Mouse (Mus musculus) urinary bladder, postnatal 36 days (tissue): ENCODE data around the gene Urb1.
A peak's percentile ranks its signal among the peaks of the same experiment; 100 is the strongest.
"Not testable (repeated sequence)": the region's sequence is repeated elsewhere in the genome, so short reads cannot be mapped to it uniquely, and the experiment has no call there.

Experiments
- DNase-seq, 2 experiments: peaks; one replicate each; pipeline ENCODE4 v3.0.0; 2022; ENCODE audit warnings: low spot score in 2 of 2, mixed read lengths in 1 of 2

Urb1 gene

DNA sequence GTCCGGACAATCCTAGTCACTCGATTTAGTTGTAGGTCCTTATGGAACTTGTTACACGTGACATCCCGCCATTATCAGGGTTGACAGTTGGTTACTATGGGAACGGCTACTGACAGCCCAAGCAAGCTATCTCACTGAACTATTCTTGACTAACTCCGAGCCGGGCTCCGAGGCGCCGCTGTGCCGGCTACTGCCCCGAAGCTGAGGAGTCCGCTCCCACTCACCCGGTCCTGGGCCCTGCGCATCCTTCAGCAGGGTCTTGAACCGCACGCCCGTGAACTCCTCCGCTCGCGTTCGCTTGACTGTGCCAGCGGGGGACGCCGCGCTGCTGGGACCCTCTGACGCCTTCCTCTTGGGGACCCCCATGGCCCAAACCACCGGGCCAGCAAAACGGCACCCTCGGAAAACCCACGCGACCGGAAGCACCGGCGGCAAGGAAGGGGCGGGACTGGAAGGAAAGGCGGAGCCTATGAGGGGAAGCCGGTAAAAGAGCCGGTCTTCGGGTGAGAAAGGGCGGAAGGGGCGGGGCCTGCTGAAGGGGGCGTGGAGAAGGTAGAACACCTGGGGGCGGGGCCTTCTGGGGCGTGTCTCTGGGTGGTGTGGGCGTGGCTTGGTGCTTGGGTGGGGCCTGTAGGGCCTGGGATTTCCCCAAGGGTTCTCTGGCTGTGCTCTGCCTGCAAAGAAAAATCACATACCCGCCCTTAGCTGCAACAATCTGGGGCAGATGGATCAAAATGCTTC is at the start of gene Urb1:
Urb1 (minus strand) TSS at position 439 of the 741 bp plus-strand sequence.
- DNase-seq, result peak; percentile 100

DNA sequence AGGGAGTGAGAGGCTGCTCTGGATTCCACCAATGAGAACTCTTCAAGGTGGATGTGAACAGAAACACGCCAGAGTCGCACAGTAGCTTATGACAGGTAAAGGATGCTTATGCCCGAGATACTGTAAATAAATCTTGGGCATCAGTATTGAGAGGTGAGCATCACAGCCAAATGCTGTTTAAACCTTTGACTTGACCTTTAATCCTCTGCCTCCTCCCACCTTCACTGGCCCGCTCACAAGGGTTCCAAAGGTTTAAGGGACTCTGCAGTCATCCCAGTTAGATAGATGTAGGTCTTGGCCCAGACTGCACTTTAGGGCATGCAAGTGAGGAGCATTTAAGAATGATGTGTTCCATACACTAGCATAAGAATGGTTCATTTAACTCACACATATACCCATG is 48.0 kb upstream of the Urb1 start:
- no peak for DNase-seq

DNA sequence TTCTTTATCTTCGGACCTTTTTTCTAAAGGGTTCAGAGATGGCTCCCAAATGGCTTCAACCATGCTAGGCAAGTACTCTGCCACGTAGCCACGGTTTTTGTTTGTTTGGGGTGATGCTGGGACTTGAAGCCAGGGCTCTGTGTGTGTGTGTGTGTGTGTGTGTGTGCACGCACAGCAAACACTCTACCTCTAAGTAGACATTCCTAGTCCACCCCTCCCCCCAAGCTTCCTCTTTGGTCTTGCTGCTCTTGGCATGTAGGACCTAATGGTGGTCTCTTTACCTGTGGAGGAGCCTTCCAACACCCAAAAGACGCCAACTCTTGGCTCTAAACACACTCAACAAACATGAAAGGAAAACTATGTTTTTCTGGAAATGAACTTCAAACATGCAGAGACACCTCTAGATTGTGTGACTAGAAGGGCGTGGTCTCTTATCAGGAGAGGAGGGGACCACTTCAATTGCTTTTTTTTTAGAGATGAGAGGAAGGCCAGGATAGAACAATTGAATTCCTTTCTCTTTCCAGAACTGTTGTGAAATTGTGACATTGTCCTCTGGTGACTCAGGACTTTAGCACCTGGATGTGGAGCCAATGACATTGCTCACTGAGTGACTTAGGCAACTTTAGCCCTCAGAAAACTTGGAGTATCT is 46.5 kb upstream of the Urb1 start:
- DNase-seq, result no peak

DNA sequence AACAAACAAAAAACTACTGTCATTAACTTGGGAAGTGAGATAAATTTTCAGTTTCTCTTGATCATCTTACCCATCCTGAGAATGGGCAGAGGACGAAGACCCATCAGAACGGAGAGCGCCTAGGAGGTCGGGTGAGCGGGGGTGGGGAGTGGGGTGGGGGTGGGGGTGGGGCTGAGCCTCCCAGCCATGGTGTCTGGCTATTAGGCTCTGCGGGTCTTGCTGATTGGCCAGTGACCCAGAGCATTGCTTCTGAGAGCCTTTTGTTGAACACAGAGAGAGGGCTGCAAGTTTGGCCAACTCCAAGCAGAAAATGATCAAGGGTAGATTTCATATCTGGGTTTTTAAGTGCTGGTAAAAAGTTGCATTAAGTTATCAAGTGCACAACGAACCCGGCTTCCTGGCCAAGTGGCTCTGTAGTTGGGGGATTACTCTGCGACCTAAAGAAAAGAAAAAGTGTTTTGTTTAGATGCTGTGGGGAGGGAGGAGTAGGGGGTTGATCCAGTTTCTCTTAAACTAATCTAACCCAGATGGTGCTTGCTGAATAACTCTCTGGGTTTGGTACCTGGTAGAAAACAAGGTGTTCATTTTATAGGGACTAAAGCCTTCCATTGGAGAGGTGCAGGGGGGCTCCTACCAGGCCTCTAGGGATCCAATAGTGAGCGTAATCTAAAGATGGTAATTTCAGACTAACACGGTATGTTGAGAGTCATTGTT is 41.6 kb upstream of the Urb1 start:
- no peak for DNase-seq

DNA sequence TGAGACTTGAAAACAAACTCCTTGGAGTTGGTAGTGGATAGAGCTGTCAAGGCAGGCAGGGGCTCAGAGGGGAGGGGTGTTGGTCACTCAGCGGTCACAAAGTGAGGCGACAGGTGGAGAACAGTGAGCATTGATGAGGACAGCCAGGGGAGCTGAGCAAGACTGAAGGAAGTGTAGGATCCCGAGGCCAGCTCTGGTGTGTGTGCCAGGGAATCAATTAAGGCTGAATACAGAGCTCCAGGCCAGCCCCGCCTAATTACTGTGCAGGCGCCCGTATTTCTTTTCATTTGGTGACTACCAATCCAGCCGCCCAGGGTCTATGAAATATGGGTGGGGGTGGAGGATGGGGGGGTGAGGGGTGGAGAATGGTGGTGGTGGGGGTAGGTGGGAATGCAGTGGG is 40.7 kb upstream of the Urb1 start:
- no peak for DNase-seq

DNA sequence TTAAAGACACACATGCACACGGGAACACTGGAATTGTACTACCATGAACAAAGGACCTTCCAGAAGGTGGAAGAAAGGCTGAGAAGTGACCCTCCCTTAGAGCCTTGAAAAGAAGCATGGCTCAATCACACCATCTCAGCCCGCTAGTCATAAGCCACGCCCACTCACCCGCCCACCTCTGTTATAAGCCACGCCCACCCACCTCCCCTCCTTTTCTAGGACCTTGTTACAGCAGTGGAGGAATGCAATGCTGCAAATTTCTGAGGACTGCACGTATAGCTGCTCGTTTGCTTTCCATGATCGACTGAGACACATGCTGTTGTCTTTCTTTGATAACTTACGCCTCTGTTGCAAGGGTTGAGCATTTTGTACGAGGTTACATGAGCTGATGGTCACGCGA is 39.0 kb upstream of the Urb1 start:
- DNase-seq, result no peak

DNA sequence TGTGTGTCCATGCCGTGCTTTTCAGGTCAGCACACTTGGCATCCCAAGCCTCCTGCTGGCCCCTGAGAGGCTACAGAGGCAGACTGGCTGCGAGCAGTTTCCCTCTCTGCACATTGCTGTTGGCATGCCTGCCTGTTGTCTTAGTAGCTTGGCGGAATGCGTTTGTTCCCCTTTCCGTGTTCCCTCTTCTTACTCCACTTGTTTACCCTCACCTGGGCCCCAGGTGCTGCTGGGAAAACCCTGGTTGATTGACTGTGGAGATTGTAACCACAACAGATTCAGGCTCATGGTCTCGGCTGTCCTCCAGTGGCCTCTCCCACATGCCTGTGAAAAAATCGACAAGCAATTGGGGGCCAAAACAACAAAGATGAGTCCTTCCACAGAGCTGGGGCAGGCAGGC is 38.5 kb upstream of the Urb1 start:
- peak in 1 of 2 experiments; percentile 23 for DNase-seq

DNA sequence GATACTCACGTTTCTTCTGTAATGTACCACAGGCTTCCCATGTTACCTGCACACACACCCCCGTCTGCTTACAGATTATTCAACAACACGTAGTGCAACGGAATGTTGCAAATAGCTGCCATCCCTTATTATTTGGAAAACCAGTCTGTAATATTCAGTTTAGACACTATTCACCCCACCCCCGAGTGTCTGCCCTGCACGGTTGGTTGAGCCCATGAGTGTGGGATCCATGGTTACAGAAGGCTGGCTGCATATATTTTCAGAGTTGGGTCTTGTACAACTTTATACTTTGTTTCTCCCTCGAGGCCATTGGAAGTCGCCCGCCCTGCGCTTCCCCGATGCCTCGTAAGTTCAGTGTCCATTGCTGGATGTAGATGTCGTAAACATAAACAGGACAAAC is 35.4 kb upstream of the Urb1 start:
- DNase-seq, result no peak

DNA sequence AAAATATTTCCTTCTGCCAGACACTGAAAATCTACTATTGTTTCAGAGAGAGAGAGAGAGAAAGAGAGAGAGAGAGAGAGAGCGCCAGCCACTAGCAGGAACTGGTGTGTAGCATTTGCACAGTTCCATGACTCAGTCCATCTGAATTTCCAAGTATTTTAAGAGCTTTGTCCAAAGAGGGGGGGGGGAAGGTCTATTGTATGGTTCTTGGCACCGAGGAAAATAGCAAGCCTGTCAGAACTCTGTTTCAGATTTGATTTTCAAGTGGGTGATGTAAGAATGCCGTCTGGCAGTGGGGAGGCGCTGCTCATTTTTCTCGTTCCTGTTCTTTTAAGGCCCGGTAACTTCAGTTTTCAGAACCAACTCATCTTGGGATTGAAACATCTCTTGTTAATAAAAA is 34.8 kb upstream of the Urb1 start:
- DNase-seq, result no peak

DNA sequence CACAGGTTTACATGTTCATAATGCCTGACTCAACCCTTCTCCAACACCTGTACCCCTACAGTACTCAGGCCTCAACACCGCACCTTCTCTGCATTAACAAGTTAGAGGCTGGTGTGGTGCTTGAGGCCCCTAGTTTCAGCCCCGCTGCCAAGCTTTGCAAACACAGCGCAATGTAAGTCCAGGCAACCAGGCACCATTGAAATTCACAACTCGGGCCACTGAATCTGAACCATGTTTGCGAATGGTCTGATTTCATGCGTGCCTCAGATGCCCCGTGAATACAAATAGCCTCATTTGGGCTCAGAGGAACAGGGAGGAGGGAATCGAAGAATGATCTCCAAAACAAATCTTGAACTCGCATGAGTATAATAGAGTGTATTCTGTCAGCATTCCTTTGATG is 32.0 kb upstream of the Urb1 start:
- no peak for DNase-seq

DNA sequence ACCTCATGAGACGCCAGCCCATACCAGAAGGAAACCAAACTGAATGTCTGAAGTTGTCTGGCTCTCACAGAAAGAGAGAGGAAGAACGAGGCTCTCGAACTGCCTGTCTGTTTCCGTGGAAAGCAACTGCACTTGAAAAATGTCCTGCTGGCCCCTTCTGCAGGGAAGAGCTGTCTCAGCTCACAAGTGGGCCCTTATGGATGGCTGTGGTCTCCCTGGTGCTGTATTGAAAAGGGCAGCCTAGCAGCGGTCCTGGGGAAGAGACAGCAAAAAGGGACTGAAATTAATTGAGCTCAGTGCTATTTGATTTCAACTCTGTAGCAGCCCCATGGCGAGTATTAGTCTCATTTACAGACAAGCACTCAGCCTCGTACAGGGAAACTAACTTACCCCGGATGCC is 27.2 kb upstream of the Urb1 start:
- DNase-seq, result no peak

DNA sequence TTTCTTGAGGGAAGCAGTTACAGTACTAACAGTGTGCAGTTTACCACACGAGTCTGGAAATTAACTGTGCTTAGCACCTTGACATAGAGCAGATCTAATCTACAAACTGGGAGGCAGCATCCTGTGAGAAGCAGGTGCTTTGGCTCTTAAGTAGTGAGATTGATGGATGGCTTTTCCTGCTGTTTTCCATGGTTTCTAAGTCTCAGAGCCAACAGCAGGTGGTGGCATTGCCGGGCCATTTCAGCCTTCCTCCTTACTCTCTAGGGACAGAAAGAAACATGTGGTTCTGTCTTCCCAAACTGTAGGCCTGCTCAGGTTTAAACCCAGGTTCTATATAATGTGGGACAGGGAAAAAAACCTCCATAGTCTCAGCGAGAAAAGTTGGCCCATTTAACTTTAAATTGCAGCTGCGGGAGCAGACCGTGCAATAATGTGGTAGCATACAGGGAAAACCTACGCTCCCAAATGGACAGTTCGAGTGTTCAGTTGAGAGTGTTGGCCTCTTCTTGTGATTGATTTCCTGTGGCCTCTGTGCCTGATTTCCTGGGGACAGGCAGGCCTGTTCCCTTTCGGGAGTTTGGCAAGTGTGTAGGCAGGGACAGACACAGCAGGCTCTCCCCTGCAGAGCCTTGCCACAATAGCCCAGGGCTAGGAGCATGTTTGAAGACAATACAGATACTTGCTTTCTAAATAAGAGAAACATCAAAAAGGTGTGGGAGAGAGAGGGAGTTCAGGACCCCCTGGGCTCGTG is 23.0 kb upstream of the Urb1 start:
- no peak for DNase-seq

DNA sequence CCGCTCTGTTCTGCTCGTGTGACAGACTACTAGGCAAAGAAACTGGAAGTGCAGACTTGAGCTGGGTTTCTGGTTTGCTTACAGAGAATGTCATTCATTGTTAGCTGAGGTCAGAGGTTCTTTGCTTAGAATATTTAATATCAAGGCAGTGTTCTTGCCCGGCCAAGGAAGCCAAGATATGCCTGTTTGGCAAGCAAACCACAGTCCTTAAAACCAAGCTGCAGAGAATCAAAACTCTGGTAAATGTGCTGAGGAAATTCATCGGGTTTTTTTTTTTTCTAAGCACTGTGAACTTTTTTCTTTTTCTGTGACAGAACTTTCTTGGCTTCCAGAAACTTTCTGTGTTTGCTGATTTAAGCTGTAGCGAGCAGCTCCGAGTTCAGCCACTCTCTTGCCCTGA is 22.3 kb upstream of the Urb1 start:
- no peak for DNase-seq

DNA sequence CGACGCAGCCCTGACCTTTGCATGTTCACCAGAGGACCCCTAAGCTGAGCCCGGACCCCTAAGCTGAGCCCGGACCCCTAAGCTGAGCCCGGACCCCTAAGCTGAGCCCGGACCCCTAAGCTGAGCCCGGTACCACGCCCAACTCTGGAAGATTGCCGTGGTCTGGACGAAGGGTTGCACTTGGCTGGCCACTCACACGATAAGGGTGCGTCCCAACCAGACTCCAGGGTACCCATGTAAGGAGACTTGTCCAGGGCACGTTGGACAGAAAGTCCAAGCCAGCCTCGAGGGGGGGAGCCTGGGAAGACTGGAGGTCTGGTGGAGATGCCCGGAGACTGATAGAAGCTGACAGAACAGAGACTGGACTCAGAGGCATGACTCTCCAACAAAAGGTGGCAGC is 21.5 kb upstream of the Urb1 start:
- DNase-seq, result no peak

DNA sequence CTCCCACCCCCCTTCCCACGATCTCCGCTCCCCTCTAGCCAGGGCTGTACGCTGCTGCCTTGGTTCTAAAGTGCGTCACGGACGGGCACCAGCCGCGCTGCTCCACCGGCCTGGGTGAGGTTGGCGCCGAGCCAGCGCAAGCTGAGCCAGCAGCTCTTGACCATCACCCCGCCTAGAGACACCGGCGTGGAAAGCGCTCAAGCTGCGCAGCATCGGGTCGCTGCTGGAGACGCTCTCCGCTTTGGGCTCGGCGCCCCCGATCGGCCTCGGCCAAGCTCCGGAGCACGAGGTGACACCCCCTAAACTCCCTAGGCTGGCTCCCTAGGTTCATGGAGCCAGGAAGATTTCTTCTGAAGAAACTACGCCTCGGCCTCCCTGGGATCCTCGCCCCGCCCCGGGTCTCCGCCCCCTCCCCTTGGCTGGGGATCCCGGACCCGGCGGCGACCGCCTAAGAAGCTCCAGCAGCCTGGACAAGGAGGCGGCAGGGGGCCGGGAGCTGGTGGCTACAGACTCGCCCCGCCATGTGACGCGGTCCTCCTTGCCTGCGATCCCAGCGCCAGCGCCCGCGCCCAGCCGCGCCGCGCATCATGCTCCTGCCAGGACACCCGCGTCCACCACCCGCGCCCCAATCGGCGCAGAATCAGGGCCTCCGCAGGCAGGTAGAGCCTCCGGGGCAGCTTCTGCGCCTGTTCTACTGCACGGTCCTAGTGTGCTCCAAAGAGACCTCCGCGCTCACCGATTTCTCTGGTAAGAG is 20.6 kb upstream of the Urb1 start:
- peak; percentile 73 to 81 for DNase-seq

DNA sequence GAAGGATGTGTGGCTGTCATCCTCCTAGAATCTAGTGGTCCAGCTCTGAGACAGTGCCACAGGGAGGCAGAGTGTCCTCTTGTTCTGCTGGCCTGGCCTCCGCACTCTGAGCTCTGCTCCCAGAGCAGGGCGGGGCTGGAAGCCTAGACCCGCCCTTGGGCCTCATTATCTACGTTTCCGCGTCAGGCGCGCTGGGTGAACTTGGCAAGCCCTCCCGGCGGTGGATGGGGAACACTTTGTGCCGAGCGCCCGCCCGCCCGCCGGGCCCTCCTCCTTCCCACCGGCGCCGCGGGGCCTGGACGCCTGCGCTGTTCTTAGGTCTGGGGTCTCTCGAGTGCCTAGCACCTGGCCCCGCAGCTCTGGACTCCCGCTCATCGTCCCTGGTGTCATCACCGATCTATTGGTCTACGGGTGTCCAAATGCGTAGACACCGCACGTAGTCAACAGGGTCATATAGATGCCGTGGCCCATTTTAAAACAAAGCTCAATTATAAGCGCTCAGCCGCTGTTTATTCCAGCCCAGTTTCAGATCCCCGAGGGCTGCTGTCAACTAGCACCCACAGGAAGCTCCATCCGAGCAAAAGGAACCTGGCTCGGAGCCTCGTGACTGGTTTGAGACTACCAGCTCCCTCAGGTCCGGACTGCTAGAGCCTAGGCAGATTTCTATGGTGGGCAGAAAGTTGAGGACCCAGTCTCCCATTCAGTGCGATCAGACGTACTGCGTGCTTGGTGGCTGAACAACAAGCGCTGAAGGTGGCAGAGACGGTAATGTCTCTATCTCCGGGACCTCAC is 19.9 kb upstream of the Urb1 start:
- peak; percentile 85 to 92 for DNase-seq

DNA sequence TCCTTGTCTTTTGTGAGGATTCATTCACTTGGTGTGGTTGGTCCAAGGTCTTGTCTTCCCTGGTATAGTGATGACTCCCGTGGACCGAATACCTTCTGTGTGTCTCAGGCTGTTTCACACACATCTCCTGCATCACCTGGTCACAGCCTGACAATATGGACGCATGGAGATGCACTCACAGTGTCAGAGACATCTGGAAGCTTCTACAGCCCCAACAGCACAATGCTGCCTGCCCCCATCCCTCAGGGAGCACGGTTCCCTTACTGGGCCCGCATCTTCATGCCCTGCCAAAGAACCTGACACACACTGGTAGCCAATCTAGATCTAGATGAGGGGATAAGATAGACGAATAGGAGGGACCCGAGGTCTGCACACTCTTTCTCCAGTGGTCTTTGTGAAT is 18.9 kb upstream of the Urb1 start:
- no peak for DNase-seq

DNA sequence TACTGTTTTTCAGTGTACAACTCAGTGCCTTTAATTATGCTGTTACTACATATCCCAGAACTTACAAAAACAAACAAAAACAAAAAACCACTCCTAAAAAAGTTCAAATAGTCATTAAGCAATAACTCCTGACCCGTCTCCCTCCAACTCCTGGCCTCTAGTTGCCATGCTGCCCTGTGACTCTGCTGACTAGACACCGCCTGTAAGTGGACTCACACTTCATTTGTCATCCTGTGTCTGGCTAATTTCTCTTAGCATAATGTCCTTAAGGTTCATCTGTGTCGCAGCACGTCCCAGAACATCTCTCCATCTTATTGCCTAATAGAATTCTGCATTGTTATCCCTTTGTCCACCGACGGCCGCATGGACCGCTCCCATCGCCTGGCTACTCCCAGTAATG is 17.3 kb upstream of the Urb1 start:
- no peak for DNase-seq

DNA sequence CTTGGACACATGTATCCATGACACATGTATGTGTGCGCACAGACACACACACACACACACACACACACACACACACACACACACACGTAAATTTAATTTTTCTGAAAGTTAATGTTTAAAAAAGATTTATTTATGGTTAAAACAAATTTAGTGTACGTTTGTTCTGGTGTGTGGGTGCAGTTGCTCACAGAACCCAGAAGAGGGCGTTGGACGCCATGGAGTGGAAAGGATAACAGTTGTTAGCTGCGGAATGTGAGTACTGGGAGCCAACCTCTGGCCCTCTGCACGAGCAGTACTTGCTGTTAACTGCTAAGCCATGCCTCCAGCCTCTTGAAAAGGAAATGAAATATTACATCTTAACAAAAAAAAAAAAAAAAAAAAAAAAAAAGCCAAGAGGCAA is 16.2 kb upstream of the Urb1 start, which contains the start of gene Eva1c:
Eva1c (plus strand) TSS at position 263 of the 400 bp plus-strand sequence.
- DNase-seq, result no peak

DNA sequence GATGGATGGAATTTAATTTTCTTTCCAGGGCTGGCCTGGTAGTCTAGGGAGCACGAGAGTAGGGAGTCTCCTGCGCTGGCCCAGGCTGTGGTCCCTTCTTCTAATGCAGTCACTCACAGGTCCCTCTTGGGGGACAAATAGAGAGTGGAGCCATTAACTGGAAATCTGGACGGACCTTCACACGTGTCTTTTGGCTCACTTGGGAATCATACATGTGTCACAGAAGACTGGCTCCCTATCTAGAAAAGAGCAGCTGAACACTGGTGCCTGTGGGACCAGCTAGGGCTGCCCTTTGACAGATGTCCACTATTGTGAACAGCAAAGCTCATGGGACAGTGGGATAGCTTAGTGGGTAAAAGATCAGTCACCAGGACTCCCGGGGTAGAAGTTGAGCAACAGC is 15.8 kb upstream of the Urb1 start:
- no peak for DNase-seq

DNA sequence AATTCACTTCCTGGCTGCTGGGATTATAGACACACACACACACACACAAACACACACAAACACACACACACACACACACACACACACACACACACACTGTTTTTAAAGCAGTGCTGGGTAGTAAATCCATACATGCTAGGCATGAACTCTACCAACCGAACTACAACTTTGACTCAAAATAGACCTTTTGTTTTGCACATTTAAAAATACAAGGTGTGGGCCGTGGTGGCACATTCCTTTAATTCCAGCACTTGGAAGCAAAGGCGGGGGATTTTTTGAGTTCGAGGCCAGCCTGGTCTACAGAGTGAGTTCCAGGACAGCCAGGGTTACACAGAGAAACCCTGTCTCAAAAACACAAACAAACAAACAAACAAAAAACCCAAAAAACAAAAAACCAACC is 13.8 kb upstream of the Urb1 start:
- DNase-seq, result not testable (repeated sequence)
